Mouse (Mus musculus) hindlimb bud, embryonic 11.5 days (tissue): Measurements from ENCODE around the gene Iffo1.
"Not testable (repeated sequence)": the region's sequence is repeated elsewhere in the genome, so short reads cannot be mapped to it uniquely, and the experiment has no call there.

ENCODE experiments used
- DNase-seq: peaks from one replicate; pipeline ENCODE4 v3.0.0-alpha.2; 2012; ENCODE audit warnings: low read depth, low spot score; ENCODE audit errors: extremely low spot score

Iffo1 gene

GRCm38 (mm10) chr6:125160854-125161760 lies 16.1 kb downstream of the Iffo1 start:
- no peak for DNase-seq

GRCm38 (mm10) chr6:125161971-125162370 lies 16.9 kb downstream of the Iffo1 start:
- not testable (repeated sequence) for DNase-seq

GRCm38 (mm10) chr6:125162615-125163305 lies 17.7 kb downstream of the Iffo1 start:
- not testable (repeated sequence) for DNase-seq

- DNase-seq, result no peak
Observed at GRCm38 (mm10) chr6:125163801-125164657, 19.0 kb downstream of the Iffo1 start.

- no peak for DNase-seq
Observed at GRCm38 (mm10) chr6:125164672-125165327, 19.8 kb downstream of the Iffo1 start.

DNA sequence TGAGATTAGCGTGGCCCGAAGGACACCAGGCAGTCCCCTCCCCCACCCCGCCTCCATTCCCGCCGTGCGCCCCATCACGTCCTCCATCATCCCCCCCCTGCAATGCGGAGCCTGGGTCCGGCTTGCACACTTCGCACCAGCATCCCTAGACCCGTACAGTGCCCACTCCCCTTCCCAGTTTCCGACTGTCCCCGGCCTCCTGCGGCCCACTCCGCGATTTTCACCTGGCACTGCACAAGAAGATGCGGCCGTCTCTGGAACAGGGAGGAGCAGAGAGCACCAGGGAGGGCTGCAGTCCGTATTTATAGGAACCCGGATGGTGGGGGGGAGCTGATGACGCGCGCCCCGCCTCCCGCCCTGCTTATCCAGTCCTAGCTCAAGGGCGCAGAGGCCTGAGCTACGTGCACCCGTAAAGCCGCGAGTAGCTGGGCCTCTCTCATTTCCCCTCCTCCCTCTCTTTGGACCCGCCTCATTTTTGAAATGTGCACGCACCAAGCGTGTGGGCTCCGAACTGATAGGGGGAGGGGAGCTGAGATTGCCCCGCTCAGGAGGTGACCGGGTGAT lies 20.4 kb downstream of the Iffo1 start:
- no peak for DNase-seq

DNA sequence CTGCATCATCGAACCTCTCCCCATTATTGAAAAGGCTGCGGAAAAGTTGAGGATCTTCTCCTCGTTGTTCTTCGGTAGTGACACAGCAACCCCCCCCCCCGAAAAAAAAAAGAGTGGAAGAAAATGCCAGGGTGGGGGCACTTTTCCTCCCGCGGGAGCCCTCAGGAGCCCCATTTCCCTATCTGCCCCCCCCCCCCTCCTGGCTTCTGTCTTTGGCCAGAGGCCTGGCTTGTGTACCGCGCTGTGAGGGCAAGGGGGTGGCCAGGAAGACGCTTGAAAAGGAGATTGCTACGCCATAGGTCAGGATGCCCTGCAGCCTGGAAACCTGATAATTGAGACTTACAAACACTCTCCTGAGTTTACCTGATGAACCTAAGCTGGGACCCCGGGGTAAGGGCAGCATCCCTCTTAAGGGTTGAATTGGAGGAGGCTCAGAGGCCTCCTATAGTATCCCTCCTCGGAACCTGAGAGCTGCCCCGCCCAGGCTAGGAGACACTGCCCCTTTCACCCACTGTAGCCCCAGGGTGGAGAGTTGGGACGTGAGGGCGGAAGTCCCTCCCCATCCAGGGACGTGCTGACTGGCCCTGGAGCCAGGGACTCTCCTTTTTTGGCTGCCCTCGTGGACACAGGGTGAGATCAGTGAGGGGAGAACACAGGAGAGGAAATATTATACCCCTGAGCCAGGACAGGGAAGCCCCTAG lies 21.2 kb downstream of the Iffo1 start, which contains the start of gene Gapdh:
Gene Gapdh, minus strand, starts transcription at position 417 of the 701 bp plus-strand sequence.
- DNase-seq, result no peak

- no peak for DNase-seq
Observed at GRCm38 (mm10) chr6:125166861-125167650, 22.0 kb downstream of the Iffo1 start.

- DNase-seq, result no peak
Observed at GRCm38 (mm10) chr6:125168086-125168485, 23.0 kb downstream of the Iffo1 start.

DNA sequence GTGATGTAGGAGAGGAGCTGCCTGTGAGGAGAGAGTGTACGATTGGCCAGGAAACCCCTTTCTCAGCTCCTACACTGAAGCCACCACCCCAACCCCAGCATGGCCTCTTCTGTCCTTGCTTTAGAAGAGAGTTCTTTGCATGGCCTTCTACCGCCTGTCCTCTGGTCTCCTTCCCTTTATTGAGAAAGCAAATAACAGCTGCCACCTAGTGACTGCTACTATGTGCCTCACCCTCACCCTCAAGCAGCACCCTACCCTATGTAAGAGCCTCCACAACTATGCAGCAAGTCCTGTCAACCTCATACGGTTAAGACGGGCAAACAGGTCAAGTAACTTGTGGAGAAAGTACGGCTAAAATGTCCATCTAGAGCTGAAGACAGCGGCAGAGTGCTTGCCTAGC lies 25.2 kb downstream of the Iffo1 start:
- no peak for DNase-seq

DNA sequence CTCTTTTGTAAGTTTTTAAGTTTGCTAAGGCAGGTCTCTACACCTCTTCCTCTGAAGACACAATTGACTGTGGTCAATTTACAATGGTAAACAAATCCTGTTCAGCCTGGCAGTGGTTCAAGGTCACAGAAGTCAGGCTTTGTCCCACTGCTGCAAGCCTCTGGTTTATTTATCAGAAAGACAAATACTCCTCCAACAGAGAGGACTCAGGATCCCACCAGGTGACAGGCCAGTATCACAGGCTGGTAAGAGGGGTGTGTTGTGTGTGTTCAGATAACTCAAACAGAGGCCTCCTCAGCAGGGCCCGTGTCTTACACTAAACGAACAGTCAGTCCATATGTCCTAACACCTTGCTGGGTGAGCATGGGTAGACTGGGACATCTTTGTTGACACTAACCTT lies 27.4 kb downstream of the Iffo1 start:
- no peak for DNase-seq

- DNase-seq, result no peak
Observed at GRCm38 (mm10) chr6:125173256-125173655, 28.2 kb downstream of the Iffo1 start.

GRCm38 (mm10) chr6:125175469-125175868 lies 30.4 kb downstream of the Iffo1 start:
- no peak for DNase-seq

- DNase-seq, result no peak
Observed at GRCm38 (mm10) chr6:125179601-125180000, 34.6 kb downstream of the Iffo1 start.

DNA sequence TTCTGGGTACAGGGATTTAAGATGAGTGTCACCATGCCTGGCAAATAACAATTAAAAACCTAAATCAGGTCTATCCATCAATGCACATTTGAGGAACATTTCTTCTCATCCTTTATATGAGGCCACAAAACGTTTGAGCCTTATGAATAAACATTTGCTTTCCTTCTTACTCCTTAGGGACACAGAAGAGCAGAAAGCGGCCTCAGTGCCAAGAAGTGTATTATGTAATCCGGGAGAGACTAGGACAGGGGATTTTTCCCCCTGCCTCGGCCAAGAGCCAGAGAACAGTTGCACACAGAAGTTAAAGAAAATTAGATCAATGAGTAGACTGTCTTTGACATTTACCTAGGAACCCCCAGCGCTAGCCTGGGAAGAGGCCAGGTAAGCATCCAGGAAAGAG lies 37.1 kb downstream of the Iffo1 start:
- DNase-seq, result no peak

GRCm38 (mm10) chr6:125186203-125186602 lies 41.2 kb downstream of the Iffo1 start:
- no peak for DNase-seq

- DNase-seq, result peak; percentile 10
Observed at GRCm38 (mm10) chr6:125190816-125191215, 45.8 kb downstream of the Iffo1 start.

GRCm38 (mm10) chr6:125191332-125192015 lies 46.4 kb downstream of the Iffo1 start, which contains the start of the genes Ncapd2 and Mrpl51:
Ncapd2 (minus strand) TSS chr6:125191701.
Mrpl51 (plus strand) TSS chr6:125191801.
- DNase-seq, result peak; percentile 85
